Mouse (Mus musculus) embryonic fibroblast, embryonic 13.5 days (primary cell): ENCODE measurements around the gene Ret.

ENCODE experiments used
- CTCF ChIP-seq: IDR thresholded peaks from 2 replicates; pipeline ENCODE4 v1.5.1; 2011; ENCODE audit warnings: mild to moderate bottlenecking, control low read depth, low read length, moderate library complexity, borderline replicate concordance; ENCODE audit not compliant: insufficient read depth
- POLR2A ChIP-seq: IDR thresholded peaks from 2 replicates; pipeline ENCODE4 v1.6.1; 2011; ENCODE audit warnings: low read depth, mild to moderate bottlenecking, control low read depth, low read length, moderate library complexity

DNA sequence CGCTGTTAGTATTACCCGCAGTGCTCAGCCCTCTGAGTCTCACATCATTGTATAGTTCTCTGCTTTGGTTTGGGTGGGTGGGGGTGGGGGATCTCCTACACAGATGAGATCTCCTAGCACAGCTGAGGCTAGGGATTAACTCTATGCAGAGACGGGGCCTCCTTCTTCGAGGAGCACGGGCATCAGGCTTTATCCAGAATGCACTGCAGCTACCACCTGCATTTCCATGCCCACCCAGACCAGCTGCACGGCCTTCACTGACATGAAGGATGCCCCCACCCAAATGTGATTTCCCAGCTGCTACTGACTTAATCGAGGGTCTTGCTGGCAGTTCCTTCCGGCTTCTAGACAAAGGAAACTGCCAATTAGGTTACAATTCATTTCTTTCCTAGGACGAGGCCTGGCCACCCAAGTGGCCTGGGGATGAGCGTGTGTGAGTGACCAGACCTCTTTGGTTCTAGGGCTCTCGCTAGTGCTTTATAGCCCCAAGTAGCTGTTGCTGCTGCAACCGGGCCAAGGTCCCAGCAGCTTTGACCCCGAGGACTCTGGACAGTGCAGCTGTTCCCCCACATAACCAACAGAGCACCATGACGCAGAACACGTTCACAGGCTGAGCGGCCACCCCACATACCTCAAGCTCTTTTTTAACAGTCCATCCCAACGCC is 10.8 kb downstream of the Ret start:
- no peak for TF ChIP-seq POLR2A
- no peak for TF ChIP-seq CTCF
